Mouse (Mus musculus) kidney, postnatal 14 days (tissue): ENCODE data around the gene Ier5.

Experiments used
- DNase-seq: peaks from one replicate; pipeline ENCODE4 v3.0.0; 2022; ENCODE audit warnings: mixed read lengths

Gene Ier5

DNA sequence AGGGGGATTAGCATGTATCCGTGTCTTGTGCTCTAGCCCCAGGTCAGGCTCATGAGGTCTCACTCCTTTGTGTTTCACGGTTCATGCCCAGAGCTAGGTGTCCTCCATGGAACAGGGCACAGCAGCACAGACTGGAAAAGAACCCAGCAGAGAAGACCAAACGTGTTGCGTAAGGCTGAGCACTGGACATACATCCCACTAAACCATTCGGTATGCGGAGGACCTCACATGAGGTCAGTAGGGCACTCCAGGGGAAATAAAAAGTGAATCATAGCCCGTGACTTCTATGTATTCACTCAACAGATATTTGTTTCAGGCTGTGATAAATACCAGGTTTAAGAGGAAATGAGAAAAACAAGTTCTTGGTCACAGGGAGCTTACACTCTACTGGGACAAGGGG lies 23.6 kb downstream of the Ier5 start:
- no peak for DNase-seq

DNA sequence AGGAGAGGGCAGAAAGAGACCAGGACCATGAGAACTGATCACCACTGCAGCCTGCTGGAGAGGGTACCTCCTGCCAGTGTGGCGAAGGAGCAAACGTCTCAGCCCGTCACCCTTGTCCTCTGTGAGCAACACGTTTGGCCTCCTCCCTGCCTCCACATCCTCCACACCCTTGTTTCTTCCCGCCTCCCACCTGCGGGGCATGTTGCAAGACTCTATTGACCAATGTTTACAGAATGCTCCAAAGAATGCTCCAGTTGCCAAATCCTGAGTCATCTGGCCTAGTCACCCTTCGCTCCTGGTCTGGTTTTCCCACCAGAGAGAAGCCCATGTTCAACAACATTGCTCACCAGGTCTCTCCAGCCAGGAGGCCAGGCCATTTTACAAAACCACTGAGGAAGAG lies 24.6 kb downstream of the Ier5 start:
- DNase-seq: no peak

DNA sequence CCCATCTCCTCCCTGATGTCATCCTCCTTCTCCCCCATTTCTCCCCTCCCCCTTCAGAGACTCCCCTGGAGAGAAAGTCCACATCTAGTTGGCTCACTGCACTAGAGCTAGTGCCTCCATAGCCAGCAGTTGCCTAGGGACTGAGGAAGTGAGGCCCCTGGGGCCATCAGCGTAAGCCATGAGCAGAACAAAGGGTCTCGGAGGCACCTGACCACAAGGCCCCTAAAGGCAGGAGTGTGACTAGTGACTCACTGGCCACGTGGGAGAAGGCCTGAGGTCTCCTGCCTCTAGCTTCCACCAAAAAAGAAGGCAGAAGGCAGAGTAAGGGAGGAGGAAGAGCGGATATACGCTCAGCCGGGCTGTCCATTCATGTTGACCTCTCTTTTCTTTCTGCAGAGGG lies 25.5 kb downstream of the Ier5 start:
- DNase-seq: no peak

DNA sequence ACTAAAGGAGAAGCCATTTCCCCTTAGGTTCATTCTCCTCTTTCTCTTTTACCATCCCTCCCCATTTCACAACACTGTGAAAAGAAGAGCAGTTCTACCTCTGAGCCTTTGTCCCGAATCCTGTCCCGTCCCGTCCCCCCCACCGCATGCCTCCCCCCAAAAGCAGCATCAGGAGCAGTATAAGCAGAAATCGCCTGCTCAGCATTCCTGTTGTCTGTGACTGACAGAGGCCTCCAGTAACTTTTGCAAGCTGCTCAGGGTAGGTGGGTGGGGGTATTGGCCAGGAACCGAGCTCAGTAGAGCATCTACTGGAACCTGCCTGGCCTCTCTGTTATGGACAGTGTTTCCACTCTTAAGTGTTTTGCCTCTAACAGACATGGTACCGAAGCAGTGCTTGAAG lies 26.3 kb downstream of the Ier5 start:
- DNase-seq: no peak

DNA sequence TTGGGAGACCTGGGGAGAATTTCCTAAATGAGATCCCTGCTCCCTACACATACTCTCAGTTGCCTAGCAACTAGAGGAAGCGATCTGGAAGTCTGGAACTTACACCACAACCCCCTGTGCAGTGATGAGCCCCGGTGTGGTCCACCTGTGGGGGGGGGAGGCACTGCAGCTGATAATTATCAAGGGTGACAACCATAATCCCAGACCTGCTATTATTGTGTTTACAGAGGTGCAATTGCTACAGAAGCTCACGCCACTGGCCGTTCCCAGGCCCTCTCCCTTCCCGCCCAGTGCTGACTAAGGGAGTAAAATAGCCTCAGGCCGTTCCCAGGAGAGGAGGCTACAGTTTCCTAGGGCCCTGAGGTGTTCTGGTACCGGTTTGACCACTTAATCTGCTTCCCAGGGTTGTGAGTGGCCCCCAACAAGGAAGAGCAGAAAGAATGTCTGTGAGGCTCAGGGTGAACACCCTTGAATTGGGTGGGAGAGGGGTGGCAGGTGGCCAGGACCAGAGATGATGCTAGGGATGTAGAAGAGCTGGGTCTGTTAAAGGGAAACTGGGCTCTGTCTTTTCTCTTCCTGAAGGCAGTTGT lies 28.1 kb downstream of the Ier5 start:
- DNase-seq: no peak

DNA sequence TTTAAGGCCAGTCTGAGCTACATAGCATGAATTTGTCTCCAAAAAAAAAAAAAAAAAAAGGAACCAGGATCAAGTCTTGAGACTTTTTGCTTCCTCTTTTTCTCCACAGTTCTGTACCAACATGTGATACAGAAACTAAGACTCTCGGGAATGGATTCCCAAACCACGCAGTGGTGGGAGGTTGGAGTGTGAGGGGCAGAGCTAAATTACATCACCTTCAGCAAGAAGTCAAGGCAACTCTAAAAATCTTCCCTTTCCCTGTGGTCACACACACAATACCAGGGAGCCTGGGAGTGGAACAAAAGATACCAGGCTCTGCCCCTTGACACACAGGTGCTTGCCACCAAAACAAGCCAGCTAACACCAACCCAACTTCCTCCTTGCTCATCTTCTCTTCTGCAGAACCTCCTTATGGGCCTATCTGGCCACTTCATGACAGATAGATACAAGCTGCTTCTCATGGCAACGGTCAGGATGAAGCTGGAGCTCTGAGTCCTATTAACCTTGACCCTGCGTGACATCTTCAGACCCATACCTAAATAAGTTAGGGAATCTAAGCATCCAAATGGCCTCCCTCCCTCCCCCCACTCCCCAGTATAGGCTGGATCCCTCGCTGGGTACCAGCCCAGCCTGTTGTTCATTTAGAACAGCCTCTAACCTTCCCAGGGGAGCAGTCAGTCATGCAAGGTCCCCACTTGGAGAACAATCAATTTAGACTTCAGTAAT lies 28.7 kb downstream of the Ier5 start:
- DNase-seq: no peak

DNA sequence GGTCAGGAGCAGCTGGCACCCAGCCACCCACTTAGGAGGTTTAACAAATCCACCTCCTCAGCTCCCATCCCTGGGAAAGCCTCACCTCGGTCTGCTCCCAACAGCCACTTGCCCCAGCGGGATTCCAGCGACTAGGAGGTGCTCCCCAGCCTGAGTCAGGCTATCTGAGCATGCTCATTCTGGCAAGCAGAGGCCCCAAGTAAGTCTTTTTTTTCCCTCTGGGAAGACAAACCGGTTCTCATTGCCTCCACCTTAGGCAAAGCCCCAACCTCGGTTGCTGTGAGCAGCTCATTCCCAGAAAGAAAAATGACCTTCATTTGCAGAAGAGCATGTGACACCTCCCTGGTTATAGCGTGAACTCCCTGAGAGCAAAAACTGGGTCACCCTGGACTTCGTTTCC lies 29.7 kb downstream of the Ier5 start:
- DNase-seq: no peak

DNA sequence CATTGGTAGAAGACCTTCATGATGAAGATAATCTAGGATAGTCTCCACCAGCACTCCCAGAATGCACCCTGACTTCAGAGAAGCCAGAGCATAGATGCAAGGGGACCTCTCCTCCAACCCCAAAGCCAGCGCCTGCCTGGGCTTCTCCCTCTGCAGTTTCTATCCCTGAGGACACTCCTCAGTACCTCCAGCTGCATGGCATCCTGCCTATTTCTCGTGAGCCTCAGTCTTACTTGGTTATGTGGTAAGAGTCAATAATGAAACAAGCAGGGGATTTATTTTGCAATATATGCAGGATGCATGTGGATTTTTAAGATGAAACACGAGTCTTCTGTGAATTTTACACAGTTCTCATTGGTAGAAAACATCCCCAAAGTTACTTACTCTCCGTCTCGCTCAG lies 33.2 kb downstream of the Ier5 start:
- DNase-seq: no peak

DNA sequence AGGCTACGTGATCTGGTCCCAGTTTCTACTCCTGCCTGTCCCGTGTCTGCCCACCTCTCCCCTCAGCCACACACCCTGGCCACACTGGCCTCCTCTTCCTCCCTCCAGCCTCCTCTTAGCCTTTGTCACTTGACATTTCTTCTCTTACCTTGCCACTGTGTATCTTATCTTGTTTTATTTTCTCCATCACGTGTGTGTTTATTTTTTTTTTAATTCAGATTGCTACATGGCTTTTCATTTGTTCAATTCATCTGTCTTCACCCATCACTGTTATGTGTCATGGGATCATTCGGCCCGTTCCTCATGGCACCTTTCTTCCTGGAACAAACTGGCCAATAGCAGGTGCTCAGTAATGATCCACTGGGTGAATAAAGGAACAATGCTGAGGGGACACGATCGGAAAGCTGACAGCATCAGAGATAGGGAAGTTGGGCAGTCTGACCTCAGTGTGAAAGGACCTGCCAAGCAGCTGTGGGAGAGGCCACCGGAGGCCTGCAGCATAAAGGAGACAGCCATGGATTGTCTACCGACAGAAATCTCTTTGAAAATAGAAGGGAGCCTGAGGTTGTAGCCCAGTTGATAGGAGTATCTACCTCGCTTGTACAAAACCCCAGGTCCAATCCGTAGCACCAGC lies 34.3 kb downstream of the Ier5 start:
- DNase-seq: no peak

DNA sequence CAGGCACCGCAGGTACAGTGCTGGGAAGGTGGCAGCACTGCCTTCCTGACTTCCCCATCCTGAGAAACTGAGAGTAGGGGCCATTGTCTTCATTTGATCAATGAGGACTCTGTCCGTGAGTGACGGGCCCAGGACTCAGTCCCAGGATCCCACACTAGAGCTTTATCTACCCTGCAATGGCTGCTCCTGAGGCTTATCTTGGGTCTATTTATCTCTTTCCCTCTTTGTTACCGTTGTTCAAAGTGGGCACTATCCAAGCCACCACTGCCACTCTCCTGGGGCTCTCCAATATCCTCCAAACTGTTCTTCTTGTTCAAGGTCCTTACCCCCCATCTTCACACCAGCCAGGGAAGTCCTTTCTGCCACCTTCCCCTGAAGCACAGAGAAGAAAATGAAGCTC lies 34.8 kb downstream of the Ier5 start:
- no peak for DNase-seq

DNA sequence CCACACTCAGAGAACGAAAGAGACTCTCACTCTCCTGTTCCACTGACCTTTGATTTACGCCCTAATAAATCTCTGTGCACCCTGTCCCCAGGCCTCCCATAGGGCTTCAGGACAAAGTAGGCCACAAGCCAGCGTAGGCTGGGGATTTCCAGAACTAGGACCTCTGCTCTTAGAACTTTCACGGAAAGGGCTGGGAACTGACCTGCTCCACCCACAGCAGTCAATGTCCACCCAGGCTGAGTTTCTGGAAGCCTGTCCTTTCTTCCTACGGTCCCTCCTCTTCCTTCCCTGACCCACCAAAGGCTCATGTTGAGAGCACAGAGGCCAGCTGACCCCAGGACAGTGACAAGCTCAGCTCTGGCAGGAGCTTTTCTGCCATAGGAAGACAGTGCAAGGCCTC lies 35.3 kb downstream of the Ier5 start:
- peak; percentile 87 for DNase-seq

DNA sequence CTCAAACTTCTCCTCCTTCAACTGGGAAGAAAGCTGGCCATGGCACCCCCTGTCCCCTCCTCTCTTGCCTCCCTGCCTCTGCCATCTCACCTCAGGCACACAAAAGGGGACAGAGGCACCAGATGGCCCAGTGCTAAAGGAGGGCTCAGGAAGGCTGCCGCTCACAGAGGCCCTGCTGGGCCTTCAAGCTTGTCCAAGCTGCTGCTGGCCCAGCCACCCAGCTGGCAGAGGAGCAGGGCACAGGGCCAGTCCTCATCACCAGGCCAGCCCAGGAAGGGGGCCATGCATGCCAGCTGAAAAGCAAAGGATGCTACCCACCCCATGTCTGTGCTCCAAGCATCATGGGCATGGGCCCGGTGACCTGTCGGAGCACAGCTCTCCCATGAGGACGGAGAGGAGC lies 36.5 kb downstream of the Ier5 start:
- no peak for DNase-seq

DNA sequence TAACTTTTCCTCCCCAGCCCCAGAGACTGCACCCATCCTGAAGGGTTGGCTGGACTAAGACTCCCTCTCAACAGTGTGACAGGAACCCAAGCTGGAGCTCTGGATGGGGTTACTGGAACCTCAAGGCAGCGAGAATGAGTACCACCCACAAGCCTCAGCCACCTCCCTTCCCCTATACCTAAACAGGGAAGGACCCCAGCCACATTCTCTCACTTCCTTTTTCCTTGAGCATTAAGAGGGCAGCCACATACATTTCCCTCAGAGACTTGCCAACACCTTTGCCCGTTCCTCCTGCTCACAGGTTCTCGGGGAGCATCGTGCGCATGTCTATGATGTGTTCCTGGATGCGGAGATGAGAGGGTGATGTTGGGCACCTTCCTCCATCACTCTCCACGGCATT lies 37.4 kb downstream of the Ier5 start:
- DNase-seq: no peak

DNA sequence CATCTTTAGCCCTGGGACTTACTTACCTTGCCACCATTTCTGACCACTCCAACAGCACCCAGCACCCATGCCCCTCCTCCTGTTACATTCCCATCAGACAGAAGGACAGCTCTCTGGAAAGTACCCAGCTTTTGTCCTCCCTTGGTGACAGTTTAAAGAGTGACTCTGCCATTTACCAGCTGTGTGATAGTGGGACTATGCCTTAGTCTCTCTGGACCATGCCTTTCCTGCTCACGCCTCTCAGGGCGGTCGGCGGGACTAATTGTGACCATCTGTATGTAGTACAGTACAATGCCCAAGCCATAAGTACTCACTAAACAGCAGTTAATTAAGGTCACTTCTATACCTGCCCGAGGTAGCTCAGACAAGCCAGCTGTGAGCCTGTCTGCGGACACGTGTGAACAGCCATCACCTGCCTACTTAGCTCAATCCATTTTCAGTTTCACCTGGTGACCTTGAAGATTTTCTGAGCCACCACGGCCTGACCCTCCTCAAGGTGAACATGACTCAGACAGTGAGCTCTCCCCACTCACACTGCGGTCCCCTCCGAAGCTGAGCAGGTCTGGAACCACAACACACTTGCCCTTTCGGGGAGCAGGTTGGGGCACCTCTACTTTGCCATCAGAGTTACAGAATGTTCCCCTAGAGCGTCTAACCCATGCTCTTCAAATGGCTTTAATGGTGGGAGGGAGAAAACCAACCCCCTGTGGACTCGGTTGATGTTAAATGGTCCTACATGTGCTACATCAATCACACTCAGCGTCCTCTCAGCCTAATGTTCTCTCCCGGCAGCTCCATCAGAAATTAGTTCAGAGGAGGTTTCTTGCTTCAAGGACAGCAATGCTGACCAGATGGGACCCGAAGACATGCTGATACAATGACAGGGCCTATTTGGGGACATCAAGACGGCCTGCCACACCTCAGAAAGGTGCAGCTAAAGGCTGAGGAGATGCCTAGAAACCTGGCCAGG lies 38.3 kb downstream of the Ier5 start:
- DNase-seq: no peak

DNA sequence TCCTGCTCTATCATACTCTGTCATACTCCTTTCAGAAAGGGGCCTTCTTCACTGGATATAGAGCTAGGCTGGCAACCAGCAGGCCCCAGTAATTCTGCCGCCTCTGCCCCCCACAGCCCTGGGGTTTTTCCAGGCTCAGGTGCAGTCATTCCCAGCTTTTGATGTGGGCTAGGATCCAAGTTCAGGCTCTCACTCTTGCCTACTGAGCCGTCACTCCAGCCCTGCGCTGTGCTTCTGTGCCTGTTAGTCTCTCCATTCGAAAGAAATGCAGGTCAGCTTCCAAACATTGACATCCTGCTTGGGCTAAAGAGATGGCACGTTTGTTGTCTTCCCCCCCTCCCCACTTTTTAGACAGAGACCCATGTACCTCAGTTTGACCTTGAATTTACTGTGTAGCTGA lies 39.2 kb downstream of the Ier5 start:
- peak; percentile 67 for DNase-seq

DNA sequence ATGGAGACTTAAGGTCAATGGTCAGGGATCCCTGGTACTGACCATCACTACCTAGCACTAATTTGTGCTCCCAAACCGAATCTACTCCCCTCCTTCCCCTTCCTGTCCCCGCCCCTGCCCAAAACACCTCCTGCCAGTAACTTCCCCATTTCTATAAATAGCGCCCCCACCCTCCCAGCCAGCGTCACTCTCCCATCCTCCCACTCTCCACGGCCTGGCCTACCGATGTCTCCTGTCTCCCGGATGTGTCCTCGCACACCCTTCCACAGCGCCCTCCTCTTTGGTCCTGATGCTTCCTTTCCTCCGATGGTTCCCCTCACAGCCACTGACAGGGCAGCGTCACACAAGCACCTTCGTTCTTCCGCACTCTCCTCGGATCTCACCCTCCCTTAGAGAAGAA lies 39.9 kb downstream of the Ier5 start:
- peak; percentile 67 for DNase-seq

DNA sequence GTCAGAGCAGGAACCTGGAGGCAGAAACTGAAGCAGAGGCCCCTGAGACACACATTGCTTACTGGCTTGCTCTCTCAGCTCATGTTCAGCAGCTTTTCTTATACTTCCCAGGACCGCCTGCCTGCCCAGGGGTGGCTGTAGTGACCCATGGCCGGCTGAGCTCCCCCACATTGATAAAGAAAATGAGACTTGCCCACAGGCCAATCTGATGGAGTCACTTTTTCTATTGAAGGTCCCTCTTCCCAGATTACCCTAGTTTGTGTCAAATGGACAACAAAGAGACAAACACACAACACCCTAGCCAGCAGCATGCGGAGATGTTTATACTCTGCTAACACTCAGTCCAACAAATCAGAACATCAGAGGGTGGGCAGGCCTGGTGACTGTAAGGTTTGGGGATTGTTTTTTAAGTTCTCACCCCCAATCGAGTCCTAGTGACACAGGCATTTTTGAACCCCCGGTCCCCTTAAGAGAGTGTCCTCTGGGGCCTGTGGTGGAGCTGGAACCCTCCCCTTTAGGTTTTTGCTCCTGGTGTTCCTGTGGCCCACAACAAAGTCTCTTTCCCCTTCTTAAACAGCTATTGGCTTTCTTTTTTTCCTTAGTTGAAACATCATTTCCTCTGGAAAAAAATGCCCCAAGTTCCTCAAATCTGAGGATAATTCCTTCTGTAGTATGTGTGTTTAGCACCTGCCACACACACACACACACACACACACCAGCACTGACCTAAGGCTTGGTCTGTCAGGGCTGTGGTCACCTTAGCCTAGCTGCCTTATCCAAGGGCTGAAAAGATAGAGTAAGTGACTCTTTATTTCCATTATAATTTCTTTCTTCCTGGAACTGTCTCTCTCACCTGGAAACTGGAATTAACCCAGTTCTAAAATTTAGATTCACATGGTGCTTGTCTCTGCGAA lies 41.1 kb downstream of the Ier5 start:
- no peak for DNase-seq

DNA sequence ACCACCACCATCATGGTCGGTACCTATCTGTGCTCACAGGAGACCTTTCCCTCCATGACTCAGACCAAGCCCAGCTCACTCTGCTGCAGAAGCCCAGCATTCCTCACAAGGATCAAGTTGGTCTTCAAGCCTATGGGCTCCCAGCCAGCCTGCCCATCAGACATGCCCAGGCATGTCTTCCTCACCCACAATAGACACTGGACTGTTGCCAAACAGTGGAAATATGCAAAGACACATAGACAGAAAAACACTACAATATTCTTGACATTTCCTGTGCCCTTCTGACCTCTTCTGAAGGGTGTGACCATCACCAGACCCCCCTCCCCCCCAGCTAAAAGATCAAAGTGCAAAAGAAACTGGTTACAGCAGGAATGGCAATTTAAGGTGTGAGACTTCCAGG lies 43.3 kb downstream of the Ier5 start:
- no peak for DNase-seq

DNA sequence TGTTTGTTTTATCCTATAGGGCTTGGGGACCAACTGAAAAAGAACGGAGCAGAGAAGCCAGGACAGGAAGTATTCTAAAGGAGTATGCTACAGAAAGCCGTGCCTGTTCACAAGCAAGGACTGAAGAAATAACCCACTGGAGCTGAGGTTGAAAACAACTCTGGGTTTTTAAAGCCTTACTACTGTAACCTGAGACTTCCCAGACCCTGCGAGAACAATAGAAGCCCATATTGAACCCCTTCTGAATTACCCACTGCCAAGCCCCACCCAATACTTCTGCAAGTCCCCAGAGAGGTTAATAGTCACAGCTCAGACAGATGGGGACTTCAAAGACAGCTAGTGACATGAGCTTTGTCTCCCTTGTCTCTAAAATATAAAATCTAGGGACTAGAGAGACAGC lies 44.4 kb downstream of the Ier5 start:
- no peak for DNase-seq

DNA sequence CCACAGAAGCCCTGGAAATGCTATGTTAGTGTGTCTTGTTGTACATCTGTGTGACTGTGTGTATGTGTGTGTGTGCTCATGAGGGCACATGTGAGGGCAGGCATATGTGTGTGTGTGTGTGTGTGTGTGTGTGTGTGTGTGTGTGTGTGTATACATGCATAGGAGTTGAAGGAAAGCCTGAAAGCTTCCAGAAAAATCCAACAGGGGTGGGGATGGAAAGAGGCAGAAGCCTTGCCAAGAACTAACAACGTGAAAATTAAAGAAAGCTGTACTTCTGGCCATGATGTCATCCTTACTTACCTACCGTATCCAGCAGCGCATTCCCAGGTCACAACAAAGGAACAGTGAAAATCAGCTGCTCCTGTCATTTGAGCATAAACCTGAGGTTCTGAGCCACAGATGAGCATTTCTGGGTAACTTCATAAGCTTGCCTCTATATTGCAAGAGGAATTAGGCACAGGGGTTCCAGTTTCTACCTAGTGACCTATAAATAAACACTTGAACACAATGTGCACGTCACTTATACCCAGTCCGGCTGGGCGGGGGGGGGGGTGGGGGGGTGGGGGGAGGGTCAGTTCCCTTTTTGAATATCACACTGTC lies 45.0 kb downstream of the Ier5 start:
- DNase-seq: no peak

DNA sequence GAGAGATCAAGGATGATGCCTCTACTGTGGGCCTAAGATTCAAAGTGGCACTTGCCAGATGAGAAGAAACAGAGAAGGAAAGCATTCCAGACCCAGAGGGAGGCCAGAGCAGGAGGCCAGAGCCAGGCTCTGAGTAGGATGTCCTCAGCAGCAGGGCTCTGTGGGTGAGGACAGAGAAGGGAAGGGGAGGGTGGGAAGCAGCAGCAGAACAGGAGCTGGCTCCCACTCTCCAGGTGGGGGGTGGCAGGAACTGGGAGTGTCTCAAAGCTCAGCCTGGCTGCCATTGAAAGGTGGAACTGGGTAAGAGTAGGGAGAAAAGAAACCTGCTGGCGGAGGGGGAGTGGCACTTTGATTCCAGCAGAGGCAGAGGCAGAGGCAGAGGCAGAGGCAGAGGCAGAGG lies 46.1 kb downstream of the Ier5 start:
- DNase-seq: no peak

DNA sequence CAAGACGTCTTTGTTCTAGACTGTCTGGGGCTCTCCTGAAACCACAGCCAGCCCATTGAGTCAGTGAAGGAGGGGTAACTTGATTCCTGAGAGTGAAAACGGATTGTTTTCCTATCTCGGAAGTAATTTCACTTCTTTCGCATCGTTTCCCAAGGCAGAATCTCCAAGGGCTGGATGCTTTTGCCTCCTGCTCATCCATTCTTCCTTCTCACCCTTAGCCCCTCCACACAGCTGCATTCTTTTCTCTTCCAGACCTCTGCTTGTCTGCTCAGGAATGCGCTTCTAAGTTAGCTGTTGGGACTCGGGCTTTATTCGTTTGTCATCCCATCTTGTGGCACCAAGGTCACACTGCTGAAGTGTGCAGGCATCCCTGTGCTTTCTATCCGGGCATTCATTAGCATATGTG lies 46.7 kb downstream of the Ier5 start:
- no peak for DNase-seq
